Mouse (Mus musculus) G1E-ER4 (cell line): ENCODE measurements around the gene Ttc1. TPM values are rescaled to one million over a fixed set of nuclear protein-coding genes. Genes with fewer than 3 reads are reported as not detected.

Source experiments
- GATA1 ChIP-seq: IDR thresholded peaks from one replicate; pipeline ENCODE4 v1.8.0; 2012; ENCODE audit warnings: low read length, inconsistent platforms
- polyA plus RNA-seq: library from polyadenylated mRNA; stranded (reverse); fragments of >175 nt; gene quantifications from 2 replicates; pipeline ENCODE4 v1.2.3, GENCODE M21; 2012

Gene Ttc1
- polyA plus RNA-seq, 1 experiment, result 10.7 TPM

DNA sequence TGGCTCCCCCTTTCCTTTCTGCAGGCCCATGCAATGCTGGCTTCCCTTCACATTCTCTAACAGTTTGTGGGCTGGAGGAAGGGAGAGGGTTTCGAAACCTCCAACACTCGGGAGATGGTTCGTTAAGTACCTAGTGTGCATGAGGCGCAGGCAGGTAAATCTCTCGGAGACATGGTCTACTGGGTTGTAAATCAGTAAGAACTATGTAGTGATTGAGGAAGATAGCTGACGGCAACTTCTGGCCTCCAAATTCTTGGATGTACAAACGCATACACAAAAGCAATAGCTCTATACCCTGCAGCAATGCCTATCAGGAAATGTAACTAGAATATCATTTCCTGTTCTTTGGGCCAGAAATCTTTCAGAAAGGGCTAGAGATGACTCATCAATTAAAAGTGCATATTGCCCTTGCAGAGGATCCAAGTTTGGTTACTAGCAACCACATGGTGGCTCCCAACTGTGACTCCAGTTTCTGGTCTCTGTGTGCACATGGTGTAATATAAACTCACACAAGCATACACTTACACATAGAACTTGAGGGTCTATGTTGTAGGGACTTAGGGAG, 19.0 kb downstream of the Ttc1 start:
- no peak for TF ChIP-seq GATA1

DNA sequence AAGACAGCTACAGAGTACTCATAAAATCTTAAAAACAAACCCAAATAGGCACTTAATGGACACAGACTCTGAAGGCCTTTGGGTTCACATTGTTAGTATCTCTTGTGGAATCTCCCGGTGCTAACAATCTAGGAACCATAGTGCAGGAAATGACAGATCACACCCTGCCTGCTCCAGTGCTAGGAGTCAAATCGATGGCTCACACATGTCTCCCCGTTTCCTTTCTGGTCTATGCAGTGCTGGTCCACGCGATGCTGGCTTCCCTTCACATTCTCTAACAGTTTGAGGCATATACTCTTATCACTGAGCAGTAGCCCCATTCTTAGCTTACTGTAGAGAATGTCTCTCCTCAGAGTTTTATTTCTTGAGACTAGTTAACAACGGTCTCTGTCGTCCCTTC, 20.0 kb downstream of the Ttc1 start:
- TF ChIP-seq GATA1, result peak; percentile 85

DNA sequence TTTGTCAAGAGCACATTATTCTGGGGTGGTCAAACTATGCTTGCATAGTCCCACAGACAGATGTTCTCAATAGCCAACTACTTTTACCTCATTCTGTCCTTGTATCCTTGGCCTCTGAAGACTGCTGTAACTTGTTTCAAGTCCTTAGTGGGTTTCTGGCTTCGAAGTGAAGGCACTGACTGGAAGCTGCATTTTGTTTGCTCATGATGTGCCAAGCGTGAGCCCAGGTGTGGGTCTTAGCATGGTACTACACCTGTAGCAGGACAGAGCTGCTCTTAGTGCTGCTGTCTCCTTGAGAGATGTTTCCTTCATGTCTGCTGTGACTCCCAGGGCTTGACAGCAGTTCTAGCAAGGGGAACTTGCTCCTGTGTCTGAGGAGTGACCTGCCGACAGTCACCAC, 24.4 kb downstream of the Ttc1 start:
- no peak for TF ChIP-seq GATA1

DNA sequence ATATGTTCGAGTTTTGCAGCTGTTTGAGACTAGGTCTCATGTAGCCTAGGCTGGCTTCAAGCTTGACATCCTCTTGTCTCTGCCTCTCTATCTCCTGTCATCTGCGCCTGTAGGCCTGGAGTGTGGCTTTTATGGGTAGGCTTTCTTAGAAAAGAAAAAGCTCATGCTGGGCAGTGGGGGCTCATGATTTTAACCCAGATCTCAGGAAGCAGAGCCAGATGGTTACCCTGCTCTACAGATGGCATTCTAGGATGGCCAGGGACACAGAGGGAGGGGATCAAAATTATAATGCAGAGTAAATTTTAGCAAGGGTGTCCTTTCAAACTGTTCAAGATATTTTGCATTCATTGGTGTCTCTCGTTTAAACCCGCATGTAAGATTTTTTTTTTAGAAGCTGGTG, 35.6 kb downstream of the Ttc1 start:
- TF ChIP-seq GATA1, result no peak

DNA sequence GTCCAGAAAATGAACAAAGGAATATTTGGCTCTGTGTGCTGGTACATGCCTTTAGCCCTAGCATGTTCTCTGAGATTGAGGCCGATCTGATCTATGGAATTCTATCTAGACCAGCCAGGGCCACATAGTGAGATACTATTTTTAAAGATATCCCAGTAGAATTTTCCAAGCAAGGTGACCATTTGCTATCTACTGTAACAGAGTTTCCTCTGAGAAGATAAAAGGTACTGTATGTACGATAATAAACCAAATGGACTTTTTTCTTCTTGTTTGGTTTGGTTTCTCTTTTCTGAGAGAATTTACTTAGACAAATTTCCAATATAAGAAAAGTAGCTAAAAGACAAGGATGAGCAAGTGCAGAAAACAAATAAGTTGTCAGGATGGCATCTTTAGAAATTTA, 39.4 kb downstream of the Ttc1 start:
- no peak for TF ChIP-seq GATA1

DNA sequence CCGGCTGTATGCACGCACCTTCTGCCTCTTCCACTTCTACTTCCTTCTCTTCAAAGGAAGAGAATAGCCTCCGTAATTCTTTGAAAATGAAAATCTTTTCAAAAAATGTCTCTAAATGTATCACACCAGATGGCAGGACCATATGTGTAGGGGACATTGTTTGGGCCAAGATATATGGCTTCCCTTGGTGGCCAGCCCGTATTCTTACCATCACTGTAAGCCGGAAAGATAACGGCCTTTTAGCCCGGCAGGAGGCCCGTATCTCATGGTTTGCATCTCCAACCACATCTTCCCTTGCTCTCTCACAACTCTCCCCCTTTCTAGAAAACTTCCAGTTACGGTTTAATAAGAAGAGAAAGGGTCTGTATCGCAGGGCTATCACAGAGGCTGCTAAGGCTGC, 42.1 kb downstream of the Ttc1 start:
- no peak for TF ChIP-seq GATA1

DNA sequence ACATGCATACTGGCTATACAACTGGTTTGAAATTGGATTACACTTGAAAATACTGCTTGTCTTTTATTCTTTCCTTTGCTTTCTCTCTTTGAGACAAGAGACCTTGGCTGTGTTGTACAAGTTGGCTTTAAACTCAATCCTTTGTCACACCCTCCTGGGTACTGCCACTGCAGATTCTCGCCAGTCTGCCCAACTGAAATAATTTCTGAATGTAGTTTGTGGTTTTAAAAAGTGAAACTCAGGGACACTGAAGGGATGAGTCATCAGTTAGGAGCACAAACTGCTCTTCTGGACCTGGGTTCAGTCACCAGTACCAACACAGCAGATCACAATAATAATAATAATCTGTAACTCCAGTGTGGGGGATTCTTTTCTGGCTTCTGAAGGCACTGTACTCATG, 44.3 kb downstream of the Ttc1 start:
- no peak for TF ChIP-seq GATA1

DNA sequence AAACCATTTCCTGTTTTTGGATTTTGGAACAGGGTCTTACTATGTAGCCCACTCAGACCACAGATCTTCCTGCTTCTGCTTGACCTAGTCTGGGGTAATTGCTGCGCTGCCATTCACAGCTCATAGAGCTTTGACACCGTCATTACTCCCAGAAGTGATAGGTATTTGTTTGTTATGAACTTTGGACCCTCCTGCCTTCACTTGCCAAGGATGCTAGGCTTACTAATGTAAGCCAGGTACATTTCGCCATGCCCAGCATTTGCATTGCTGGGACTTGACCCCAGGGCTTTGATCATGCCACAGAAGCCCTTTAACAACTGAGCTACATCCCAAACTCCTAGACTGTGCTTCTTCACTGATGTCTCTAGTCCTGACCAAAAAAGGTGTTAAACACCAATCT, 47.5 kb downstream of the Ttc1 start:
- TF ChIP-seq GATA1, result no peak

DNA sequence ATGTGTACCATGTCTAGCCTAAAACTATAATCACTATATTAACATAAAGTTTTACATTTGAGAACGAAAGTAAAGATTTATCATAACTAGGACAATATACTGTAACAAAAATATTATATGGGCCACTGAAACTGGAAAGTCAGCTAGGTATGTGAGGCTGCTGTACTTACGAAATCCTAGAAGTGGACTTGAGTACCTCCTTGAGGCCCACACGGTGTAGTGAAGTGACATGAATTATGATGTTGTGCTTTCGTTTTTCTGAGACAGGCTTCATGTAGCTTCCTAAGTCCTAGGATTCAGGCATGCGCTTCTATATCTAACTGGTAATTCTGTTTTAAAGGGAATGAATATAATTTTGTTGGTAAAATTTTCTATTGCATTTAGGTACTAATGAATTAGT, 49.2 kb downstream of the Ttc1 start:
- no peak for TF ChIP-seq GATA1

DNA sequence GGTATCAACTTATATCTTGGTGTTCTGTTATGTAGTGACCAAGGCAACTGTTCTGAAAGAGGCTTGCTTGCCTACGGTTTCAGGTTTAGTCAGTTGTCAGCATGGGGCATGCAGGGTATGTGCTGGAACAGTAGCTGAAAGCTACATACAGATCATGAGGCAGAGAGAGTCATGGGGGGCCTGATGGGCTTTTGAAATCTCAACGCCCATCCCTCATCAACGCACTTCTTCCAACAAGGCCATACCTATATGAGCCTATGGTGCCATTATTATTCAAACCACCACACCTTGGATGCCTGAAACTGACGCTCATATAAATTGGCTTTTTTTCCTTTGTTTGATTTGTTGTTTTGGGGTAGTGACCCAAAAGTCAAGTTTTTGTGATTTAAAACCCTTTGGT, 51.2 kb downstream of the Ttc1 start:
- no peak for TF ChIP-seq GATA1

DNA sequence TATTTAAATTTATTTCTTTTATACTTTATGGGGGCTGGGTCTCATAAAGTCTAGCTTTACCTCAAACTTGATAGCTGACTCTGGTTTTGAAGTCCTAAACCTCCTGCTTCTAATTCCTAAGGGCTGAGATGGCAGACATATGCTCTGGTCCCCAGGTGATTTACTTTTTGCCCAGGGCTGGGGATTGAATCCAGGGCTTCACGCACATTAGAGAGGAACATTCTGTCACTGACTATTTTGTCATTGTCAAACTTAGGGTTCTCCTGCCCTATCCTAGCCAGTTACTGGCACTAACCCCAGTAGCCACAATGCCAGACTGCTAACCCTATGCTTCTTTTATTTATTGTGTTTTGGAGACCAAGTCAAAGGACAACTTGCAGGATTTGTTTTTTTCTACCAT, 59.0 kb downstream of the Ttc1 start:
- TF ChIP-seq GATA1, result no peak

DNA sequence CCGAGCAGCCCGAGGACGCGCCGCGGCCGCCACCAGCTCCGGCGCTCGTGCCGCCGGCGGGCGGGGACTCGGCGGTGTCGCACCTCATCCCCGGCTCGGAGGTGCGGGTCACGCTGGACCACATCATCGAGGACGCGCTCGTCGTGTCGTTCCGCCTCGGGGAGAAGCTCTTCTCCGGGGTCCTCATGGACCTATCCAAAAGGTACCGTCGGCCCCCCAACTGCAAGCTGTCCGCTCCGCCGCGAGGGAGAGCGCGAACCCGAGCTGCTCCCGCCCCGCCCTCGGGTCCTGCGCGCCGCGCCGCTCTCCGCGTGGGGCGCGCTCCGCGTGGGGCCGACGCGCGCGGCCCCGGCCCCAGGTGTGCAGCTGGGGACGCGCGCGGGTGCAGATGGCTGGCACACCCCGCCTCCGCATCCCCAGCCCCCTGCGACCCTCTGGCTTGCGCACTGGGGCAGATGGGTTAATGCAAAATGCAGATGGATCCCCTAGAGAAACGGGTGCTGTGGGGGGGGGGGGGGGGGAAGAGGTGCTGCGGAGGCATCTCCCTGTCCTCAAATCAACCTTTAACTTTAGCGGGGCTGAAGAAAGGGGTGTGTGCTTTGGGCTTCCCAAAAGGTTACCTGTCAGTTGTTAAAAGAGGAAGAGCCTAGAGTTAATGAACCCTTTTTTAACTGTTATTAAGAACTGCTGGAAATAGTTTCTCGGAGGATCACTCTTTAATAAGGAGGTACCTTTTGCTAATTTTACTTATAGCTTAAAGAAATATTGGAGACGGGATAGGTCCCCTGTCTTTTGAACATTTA, 65.2 kb downstream of the Ttc1 start:
- TF ChIP-seq GATA1, result no peak

DNA sequence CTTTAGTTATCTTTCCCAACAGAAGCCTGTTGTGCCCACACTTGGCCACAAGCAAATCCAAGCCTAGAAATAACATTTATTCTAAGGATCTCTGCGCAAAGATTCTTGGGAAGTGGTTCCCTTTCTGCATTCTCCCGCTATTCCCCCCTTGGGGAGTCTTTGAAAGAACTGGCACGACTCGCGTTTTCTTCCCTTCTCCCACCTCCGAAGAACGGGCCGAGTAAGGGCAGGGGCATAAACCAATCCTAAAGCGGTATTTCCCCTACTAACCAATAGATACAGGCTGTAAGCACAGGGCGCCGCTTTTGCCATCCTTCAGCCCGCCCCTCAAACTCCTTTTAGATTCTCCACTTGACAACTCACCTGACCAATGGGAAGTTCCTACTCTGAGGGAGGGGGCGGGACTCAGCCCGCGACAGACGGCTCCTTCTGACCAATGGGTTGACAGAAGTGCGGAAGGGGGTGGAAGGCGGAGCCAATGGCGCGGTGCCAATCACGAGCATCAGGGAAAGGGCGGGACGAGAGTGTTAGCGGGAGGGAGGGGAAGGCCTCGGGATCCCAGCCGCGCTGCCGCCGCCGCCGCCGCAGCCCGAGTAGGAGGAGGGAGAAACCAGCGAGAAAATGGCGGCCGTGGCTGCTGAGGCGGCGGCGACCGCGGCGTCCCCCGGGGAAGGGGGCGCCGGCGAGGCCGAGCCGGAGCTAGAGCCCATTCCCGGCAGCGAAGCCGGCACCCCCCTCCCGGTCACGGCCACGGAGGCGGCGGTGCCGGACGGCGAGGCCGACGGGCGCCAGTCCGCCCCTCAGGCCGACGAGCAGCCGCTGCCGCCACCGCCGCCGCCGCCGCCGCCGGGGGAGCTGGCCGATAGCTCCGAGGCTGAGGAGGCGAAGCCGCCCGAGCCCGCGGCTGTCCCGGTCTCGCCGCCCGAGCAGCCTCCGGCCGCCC, 66.1 kb downstream of the Ttc1 start, which contains the start of gene Pwwp2a:
Gene Pwwp2a (plus strand): TSS at position 527 of the 943 bp plus-strand sequence.
- TF ChIP-seq GATA1, result no peak

Other genes starting within 250 kb of the Ttc1 start
- not detected in 2 replicates for gene Ccnjl, start 219.2 kb downstream of the Ttc1 start, polyA plus RNA-seq
- gene 4933415A04Rik, start 161.0 kb downstream of the Ttc1 start, polyA plus RNA-seq, result not detected in 2 replicates
- gene Fabp6, start 146.5 kb downstream of the Ttc1 start, polyA plus RNA-seq, result not detected in 2 replicates
- 5.3 and 6.8 TPM in 2 replicates for gene Pwwp2a, start 66.0 kb downstream of the Ttc1 start, polyA plus RNA-seq
- not detected in 2 replicates for gene Adra1b, start 153.2 kb upstream of the Ttc1 start, polyA plus RNA-seq